Mouse (Mus musculus): Measurements from ENCODE around the gene Ptpn13. TPM values are rescaled to one million over a fixed set of nuclear protein-coding genes. Genes with fewer than 3 reads are reported as not detected.

The Ptpn13 gene
- total RNA-seq, 2 experiments from 2014 or later, result 7.6 to 8.2 TPM

DNA sequence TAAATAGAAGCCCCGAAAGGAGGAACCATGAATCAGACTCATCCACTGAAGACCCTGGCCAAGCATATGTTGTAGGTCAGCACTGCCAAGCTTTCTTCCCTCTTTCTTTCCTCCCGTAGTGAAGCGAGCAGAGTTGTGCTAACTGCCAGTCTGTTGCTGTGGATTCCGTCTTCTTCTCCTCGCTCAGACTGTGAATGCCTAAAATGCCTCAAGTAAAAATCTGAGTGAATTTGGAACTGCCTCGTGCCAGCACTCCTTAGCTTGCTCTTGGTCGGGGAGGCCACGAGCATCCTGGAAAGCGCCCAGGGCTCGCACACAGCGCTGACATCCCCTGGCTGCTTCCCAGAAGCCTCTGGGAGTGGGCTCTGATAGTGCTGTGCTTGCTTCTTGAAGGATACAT lies 116.5 kb downstream of the Ptpn13 start:
- peak in 1 of 2 experiments; percentile 29 for DNase-seq (ENCODE audit: extremely low spot score in 1 of 2, low spot score in 2 of 2)
- intact Hi-C loops (cut with DNase I), result no loop called here

DNA sequence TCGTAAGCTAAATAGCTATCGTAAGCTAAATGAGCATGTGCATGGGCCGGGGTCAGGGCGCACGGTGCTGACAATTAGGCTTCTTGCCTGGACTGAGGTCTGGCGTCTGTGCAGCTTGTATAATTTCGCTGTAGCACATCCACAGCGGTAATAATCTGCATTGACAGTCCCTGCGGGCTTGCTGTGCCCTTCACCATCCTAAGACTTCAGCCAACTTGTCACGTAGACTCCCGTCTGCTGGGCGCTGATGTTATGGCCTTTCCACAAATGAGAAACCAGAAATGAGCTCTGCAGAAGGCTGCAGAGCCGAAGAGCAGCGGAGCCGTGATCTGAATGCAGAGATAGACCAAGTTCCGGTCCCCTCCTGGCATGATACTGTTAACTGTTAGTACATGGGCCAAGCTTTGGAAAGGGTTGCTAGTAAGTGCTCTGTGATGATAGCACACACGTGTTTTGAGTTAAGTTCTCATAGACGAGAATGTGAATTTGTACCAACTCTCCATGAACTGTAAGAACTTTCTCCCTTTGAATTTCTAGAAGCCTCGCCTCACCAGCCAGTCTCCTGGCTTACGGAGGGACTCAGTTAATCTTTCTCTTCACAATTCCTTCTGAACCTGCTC lies 120.5 kb downstream of the Ptpn13 start:
- intact Hi-C loops (cut with DNase I), result loop anchor here (5.0 kb wide), 1 partner anchor 47 kb away; no protein-coding TSS in a partner anchor
- DNase-seq (ENCODE audit: extremely low spot score in 1 of 2, low spot score in 2 of 2), result no peak

DNA sequence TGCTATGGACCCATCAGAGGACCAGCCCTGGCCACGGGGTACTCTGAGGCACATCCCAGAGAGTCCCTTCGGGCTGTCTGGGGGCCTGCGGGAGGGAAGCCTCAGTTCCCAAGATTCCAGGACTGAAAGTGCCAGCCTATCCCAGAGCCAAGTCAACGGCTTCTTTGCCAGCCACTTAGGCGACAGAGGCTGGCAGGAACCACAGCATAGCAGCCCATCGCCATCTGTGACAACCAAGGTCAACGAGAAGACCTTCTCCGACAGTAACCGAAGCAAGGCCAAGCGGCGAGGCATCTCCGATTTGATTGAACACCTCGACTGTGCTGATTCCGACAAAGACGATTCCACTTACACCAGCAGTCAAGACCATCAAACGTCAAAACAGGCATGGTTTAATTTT lies 129.8 kb downstream of the Ptpn13 start:
- no peak for DNase-seq (ENCODE audit: extremely low spot score in 1 of 2, low spot score in 2 of 2)
- intact Hi-C loops (cut with DNase I), result no loop called here

DNA sequence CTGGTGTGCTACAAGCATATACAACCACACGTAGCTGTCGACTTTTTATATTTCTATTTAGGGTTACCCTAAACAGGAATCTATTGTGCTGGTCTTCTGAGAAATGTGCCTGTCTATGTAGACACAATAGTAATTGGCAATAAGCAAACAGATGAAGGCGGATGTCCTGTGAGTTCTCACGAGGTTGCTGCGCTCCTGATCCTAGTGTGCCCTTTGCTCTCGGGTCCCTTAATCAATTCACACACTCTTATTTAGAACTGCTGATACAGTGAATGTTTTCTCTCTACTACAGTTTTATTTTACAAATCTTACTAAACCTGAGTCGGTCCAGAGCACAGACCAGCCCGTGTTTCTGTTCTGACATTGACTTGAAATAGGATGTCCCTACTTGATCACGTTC lies 135.6 kb downstream of the Ptpn13 start:
- no peak for DNase-seq (ENCODE audit: extremely low spot score in 1 of 2, low spot score in 2 of 2)
- intact Hi-C loops (cut with DNase I), result no loop called here

DNA sequence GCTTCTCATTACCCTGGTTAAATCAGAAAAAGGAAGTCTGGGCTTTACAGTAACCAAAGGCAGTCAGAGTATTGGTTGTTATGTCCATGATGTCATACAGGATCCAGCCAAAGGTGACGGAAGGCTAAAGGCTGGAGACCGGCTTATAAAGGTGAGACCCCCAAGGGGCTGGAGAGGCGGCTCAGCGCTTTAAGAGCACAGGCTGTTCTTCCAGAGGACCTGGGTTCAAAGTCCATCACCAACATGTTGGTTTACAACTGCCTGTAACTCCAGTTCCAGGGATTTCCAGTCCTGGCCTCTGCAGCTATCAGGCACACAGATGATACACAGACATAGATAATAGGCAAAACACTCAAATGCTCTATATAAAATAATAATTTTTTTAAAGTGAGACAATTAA lies 143.0 kb downstream of the Ptpn13 start:
- intact Hi-C loops (cut with DNase I), result no loop called here
- DNase-seq (ENCODE audit: extremely low spot score in 1 of 2, low spot score in 2 of 2), result no peak

DNA sequence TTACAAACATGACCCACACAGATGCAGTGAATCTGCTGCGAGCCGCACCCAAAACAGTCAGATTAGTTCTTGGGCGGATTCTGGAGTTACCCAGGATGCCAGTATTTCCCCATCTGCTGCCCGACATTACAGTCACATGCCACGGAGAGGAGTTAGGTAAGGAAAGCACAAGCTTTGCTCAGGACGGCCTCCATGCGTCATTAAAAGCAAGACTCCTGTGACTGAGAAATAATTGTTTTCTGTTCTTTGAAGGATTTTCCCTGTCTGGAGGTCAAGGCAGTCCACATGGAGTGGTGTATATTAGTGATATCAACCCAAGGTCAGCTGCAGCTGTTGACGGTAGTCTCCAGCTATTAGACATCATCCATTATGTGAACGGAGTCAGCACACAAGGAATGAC lies 144.5 kb downstream of the Ptpn13 start:
- intact Hi-C loops (cut with DNase I), result no loop called here
- DNase-seq (ENCODE audit: extremely low spot score in 1 of 2, low spot score in 2 of 2), result no peak

DNA sequence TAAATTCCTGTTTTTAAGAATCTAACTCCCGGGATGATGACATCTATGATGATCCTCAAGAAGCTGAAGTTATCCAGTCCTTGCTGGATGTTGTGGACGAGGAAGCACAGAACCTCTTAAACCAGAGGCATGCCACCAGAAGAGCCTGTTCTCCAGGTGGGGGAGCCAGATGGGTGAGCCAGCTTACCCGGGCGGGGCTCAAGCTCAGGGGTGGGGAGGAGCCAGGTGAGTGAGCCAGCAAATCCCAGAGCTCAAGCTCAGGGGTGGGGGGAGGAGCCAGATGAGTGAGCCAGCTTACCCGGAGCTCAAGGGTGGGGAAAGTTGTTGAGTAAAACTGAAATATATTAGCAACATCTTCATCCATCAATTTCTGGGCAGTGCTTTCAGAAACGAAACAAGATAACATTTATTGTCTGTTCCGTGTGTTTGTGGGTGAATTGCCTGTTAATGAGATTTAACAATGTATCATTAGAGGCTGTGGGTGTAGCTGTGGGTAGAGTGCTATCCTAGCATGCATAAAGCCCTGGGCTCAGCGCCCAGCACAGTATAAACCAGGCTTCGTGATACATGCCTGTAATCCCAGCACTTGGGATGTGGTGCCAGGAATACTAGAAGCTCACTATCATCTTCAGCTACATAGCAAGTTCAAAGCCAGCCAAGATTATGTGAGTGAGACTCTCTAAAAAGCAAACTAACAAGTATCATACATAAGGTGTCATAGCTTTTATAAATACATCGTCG lies 154.9 kb downstream of the Ptpn13 start:
- DNase-seq (ENCODE audit: extremely low spot score in 1 of 2, low spot score in 2 of 2), result no peak

DNA sequence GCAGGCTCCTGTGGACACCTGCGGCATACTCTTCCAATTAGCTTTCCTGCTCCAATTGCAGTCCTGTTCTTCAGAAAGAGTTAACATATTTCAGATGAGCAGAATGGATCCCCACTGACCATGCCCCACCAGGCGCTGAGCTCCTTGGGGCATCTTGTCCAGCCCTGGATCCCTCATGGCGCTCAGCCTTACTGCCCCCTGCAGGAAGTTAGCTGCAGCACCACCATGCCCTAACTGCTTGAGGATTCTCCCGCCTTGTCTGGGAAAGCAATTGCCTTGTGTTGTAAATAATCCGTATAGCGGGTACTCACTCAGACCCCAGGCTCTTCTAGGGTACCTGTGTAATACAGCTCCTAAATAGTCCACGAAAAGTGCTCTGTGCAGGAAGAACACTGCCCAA lies 162.2 kb downstream of the Ptpn13 start:
- DNase-seq (ENCODE audit: extremely low spot score in 1 of 2, low spot score in 2 of 2), result no peak
- intact Hi-C loops (cut with DNase I), result no loop called here

More for the DNA sequence above, 154.9 kb downstream of the Ptpn13 start:
- intact Hi-C loops (cut with DNase I), result no loop called here

DNA sequence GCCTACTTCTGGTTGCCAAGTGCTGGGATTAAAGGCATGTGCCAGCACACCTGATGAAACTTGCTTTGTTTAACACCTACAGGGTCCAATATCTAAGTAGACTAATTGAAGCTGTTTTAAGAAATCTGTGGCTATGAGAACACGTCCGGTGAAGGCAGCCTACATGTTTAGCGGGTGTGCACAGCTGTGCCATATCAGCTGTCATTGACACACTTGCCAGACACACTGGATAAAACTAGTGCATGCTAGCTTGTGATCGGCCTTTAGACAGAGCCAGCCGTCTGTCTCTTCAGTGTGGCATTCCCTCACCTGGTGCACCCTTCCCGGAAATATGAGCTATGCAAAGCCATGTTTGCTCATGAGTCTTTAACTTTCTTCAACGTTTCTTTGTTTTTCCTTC lies 166.9 kb downstream of the Ptpn13 start:
- intact Hi-C loops (cut with DNase I), result loop anchor here (5.0 kb wide), 1 partner anchor 45 kb away; no protein-coding TSS in a partner anchor
- no peak for DNase-seq (ENCODE audit: extremely low spot score in 1 of 2, low spot score in 2 of 2)

DNA sequence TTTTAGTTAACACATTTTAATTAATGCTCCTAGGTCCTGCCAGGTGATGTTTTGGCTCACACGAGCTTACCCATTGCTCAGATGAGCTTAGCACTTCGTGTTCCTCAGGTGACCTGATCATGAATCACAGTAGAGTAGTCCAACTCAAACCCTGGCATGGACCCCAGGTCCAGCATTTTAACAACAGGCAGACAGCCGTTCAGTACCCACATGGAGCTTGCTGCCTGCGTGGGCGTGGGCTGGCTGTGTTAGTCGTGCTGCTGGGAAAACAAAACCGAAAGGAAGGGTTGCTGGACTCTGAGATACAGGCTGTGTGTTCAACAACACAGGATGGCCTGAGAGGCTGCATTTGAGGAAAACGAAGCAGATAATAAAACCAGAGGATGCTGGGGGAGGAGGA lies 167.7 kb downstream of the Ptpn13 start:
- intact Hi-C loops (cut with DNase I), result loop anchor here (5.0 kb wide), 1 partner anchor 45 kb away; no protein-coding TSS in a partner anchor
- DNase-seq (ENCODE audit: extremely low spot score in 1 of 2, low spot score in 2 of 2), result no peak

DNA sequence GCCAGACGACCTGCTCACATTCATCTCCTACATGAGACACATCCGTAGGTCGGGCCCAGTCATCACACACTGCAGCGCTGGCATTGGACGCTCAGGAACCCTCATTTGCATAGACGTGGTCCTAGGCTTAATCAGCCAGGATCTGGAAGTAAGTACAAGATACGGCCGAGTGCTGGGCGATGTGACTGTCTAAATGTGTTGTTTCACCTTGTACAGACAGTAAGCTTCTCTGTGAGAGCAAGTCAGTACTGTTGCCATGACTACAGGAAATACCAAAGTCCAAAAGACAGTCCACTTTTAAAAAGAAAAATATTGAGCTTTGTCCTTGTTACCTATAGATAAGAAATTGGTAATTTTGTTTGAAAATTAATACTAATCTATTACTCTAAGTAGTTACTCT lies 168.6 kb downstream of the Ptpn13 start:
- no peak for DNase-seq (ENCODE audit: extremely low spot score in 1 of 2, low spot score in 2 of 2)
- intact Hi-C loops (cut with DNase I), result loop anchor here (5.0 kb wide), 1 partner anchor 46 kb away; no protein-coding TSS in a partner anchor

DNA sequence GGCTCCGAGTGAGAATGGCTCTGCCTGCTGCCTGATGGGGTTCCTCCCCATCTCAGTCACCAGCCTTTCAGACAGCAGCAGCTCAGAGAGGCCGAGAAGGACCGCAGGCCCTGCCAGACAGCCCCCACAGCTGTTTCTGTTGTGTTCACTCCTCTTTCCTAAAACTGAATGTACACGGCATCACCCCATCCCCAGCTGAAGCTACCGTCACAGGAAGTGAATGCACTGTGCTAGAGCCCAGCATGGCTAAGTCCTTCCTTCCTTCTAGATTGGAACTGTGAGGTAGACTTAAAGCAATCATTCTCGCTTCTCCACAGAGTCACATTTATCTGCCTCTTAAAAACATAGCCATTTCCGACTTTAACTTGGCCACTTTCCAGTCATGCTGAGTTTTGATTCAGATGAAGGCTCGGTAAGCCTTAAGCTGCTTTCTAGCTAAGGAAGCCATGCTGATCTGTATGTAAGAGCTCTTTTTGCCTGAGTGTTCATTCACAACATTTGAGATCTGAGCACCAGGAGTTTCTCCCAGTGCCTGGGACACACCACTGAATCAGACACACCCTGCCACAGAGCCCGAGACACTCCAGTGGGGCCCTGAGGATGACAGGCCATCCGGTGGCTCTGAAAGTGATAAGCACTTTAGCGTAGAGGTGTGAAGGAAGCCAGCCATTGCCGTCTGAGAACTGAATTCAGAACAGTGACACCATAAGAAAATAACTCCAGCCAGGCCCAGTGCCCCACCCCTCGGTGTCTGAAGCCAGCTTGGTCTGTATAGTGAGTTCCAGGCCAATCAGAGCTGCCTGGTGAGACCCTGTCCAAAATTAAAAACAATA lies 170.6 kb downstream of the Ptpn13 start:
- no peak for DNase-seq (ENCODE audit: extremely low spot score in 1 of 2, low spot score in 2 of 2)
- intact Hi-C loops (cut with DNase I), result no loop called here

DNA sequence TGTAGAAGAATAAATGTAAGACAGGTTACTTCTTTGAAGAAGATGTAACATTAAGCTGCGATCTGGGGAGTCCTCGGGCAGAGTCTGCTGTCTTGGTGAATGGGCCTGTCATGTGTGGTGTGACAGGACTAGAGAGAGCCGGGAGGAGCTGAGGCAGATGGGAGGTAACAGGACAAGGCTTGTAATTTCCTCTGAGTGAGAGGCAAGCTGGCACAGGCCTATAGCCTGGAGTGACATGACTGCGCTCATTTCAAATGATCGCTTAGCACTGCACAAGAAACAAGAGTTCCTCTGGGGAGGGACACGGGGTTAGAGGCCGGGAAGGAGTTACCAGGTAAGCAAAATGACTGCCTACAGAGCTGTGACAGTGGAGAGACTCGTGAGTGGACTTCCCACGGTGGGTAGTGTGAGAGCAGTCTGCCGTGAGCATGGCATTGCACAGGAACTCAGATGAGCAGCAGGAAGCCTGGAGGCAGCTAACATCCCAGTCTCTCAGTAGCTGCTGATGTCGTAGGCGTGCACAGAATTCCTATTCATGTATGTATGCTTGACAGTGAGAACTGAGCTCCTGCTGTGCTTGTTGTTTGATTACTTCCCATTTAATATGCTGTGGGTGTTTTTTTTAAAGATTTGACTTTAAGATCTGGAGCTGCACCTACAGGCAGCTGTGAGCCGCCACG lies 171.6 kb downstream of the Ptpn13 start:
- intact Hi-C loops (cut with DNase I), result no loop called here
- no peak for DNase-seq (ENCODE audit: extremely low spot score in 1 of 2, low spot score in 2 of 2)

DNA sequence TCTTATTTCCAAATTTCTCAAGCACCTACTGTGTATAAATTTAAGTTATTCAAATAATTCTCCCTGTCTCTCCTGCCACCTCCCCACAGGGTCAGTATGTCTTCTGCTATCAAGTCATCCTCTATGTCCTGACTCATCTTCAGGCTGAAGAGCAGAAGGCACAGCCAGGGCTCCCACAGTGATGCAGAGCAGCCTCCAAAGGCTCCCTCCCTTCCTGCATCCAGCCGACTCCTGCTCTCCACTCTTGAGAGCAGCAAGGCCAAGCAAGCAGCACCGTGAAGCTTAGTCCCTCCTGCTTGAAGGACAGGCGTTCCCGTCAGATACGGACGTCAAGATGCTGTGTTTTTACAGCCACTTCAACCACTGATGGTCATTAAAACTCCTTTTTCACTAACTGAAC lies 172.6 kb downstream of the Ptpn13 start:
- intact Hi-C loops (cut with DNase I), result no loop called here
- no peak for DNase-seq (ENCODE audit: extremely low spot score in 1 of 2, low spot score in 2 of 2)

DNA sequence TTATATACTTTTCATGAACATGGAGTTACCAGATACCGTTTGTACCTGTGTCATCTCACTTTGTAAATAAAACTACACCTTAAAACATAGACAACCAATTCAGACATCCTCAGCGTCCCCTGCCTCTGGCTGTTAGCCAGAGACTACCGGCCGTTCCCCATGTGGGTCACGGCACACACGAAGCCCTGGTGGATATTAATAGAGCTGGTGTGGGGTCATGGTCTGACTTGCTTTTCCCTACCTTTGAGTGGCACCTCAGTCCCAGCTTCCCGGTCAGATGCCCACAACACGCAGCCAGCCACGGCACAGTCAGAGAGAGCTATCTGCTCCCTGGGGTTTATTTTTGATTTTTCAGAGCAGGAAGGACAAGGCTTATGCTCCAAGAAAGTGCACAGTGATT lies 173.3 kb downstream of the Ptpn13 start:
- no peak for DNase-seq (ENCODE audit: extremely low spot score in 1 of 2, low spot score in 2 of 2)
- intact Hi-C loops (cut with DNase I), result no loop called here

DNA sequence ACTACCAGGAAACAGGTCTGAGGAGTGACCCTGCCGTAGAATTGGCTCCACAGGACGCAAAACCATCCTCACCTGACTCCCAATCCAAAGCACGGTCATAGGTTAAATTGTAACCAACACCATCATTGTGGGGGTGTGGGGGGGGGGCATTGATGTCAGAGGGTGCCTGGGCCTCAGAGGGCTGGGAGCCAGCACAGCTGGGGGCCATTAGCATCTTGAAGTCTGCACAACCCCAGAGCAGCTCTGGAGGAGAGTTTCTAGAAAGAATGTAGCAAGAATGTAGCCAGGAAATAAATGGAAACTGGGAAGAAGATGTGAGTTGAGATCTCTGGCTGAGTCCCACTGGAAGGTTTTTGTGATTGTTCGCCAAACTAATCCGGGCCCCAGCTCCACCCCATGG lies 173.9 kb downstream of the Ptpn13 start:
- intact Hi-C loops (cut with DNase I), result no loop called here
- no peak for DNase-seq (ENCODE audit: extremely low spot score in 1 of 2, low spot score in 2 of 2)

DNA sequence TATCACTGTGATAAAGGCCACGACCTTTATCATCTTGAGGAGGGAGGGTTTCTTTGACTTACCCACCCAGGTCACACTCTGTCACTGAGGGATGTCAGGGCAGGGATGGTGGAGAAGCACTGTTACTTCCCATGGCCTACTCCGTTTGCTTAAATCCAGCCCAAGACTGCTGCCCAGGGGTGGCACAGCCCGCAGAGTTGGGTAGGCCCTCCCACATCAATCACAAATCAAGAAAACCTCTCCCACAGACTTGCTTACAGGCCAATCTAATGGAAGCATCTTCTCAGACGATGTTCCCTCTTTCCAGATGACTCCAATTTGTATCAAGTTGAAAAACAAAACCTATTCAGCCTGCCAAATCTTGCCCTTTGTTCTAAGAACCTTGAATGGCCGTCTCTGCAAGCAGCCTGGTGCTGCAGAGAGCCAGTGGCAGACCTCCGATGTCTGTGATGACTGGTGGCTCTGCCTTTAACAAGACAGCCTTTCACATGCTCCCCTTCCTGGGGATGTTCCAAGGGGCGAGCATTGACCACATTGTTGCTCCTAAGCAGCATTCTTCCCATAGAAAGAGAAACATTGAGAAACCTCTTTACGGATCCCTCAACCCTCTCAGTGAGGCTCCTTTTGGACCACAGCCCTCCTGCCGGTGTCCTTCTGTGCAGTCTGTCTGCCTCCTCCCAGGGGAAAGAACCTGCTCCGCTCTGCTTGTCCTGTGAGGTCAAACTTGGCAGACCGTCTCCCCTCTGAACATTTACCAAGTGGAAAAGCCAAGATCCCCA lies 178.3 kb downstream of the Ptpn13 start:
- no peak for DNase-seq (ENCODE audit: extremely low spot score in 1 of 2, low spot score in 2 of 2)

DNA sequence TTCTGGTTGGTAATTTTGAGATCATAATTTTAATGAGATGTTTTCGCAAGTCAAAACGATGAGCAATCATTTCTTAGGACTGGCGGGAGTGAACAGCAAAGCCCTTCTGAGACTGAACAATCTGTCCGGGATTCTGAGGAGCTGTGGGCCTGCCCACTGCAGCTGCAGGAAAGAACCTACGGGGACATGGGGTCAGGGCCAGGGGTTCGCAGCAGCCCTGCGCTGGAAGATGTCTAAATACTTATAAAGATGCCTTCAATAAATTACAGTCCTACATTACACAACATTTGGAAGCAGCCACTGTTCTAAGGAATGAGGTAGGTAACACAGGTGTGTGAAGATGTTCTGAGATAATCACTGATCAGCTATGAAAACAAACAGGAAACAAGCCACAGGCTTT lies 180.7 kb downstream of the Ptpn13 start:
- intact Hi-C loops (cut with DNase I), result no loop called here
- no peak for DNase-seq (ENCODE audit: extremely low spot score in 1 of 2, low spot score in 2 of 2)

More for the DNA sequence above, 178.3 kb downstream of the Ptpn13 start:
- intact Hi-C loops (cut with DNase I), result no loop called here

Data from left cerebral cortex, postnatal 10 days (tissue).